Mouse (Mus musculus): Measurements from ENCODE around the gene Ankrd54. TPM values are rescaled to one million over a fixed set of nuclear protein-coding genes. Genes with fewer than 3 reads are reported as not detected.

Ankrd54 gene
- polyA plus RNA-seq, 1 experiment from 2014 or later = 23.9 TPM

GRCm38 (mm10) chr15:79007059-79007458 lies 55.6 kb downstream of the Ankrd54 start:
- Histone ChIP-seq H3K36me3 (peaks cover 61% of the 10 kb centered on the region), H3K4me1 (peaks cover 8% of the 10 kb centered on the region; the same call in 1 of the 2 replicates), H3K9ac (no peak overlapping the region), H3K4me3 (no peak overlapping the region), H3K27me3 (replicated peaks) (no peaks in the 10 kb centered on the region), H3K4me2 (no peak overlapping the region), H3K27ac (replicated peaks) (no peak overlapping the region), H3K9me3 (no peaks in the 10 kb centered on the region)
- no peak for ATAC-seq (ENCODE audit: extremely low read depth, insufficient number of reproducible peaks, low FRiP score, low TSS enrichment)
- WGBS = 86% methylated on average over 5 of the region's 5 CpGs

- ATAC-seq (ENCODE audit: extremely low read depth, insufficient number of reproducible peaks, low FRiP score, low TSS enrichment) = no peak
- H3K4me1 ChIP-seq = peaks cover 8% of the 10 kb centered on the region; the same call in 1 of the 2 replicates
- H3K27me3 ChIP-seq (replicated peaks) = no peaks in the 10 kb centered on the region
- H3K36me3 ChIP-seq = peaks cover 65% of the 10 kb centered on the region
- no peak overlapping the region for H3K4me3 ChIP-seq
- no peaks in the 10 kb centered on the region for H3K9me3 ChIP-seq
- no peak overlapping the region for H3K27ac ChIP-seq (replicated peaks)
- 70% methylated on average over 3 of the region's 3 CpGs for WGBS
- H3K4me2 ChIP-seq = no peak overlapping the region
- no peak overlapping the region for H3K9ac ChIP-seq
Measured at GRCm38 (mm10) chr15:79006638-79007037, 56.1 kb downstream of the Ankrd54 start.

GRCm38 (mm10) chr15:79005581-79005980 lies 57.1 kb downstream of the Ankrd54 start:
- Histone ChIP-seq H3K27me3 (replicated peaks) (no peaks in the 10 kb centered on the region), H3K27ac (replicated peaks) (no peak overlapping the region), H3K9me3 (no peaks in the 10 kb centered on the region), H3K4me1 (peaks cover 6% of the 10 kb centered on the region; the same call in 1 of the 2 replicates), H3K36me3 (peaks cover 76% of the 10 kb centered on the region), H3K4me3 (no peak overlapping the region), H3K4me2 (no peak overlapping the region), H3K9ac (no peak overlapping the region)
- whole genome bisulfite sequencing = 86% methylated on average over 9 of the region's 9 CpGs
- ATAC-seq (ENCODE audit: extremely low read depth, insufficient number of reproducible peaks, low FRiP score, low TSS enrichment) = no peak

Other genes with a start within 250 kb of the Ankrd54 start
- gene Cdc42ep1, start 220.3 kb downstream of the Ankrd54 start, polyA plus RNA-seq (2015; fragmentation: Nextera tagmentation; extraction: Ambion mirVana) = 34.2 and 36.1 TPM in 2 replicates
- 0.82 TPM in 1 of 2 replicates, not detected in the other for gene Lgals2, start 207.4 kb downstream of the Ankrd54 start, polyA plus RNA-seq (2015; fragmentation: Nextera tagmentation; extraction: Ambion mirVana)
- gene Gga1, start 185.7 kb downstream of the Ankrd54 start, polyA plus RNA-seq (2015; fragmentation: Nextera tagmentation; extraction: Ambion mirVana) = 44.3 and 46.2 TPM in 2 replicates
- gene Gm49510, start 163.2 kb downstream of the Ankrd54 start, polyA plus RNA-seq (2015; fragmentation: Nextera tagmentation; extraction: Ambion mirVana) = 0.20 and 0.31 TPM in 2 replicates
- 18.8 and 19.5 TPM in 2 replicates for gene Sh3bp1, start 163.1 kb downstream of the Ankrd54 start, polyA plus RNA-seq (2015; fragmentation: Nextera tagmentation; extraction: Ambion mirVana)
- gene Pdxp, start 149.0 kb downstream of the Ankrd54 start, polyA plus RNA-seq (2015; fragmentation: Nextera tagmentation; extraction: Ambion mirVana) = 20.2 and 21.2 TPM in 2 replicates
- 798 and 814 TPM in 2 replicates for gene Lgals1, start 136.2 kb downstream of the Ankrd54 start, polyA plus RNA-seq (2015; fragmentation: Nextera tagmentation; extraction: Ambion mirVana)
- 37.3 and 42.9 TPM in 2 replicates for gene Nol12, start 128.0 kb downstream of the Ankrd54 start, polyA plus RNA-seq (2015; fragmentation: Nextera tagmentation; extraction: Ambion mirVana)
- 45.8 and 46.8 TPM in 2 replicates for gene Triobp, start 115.2 kb downstream of the Ankrd54 start, polyA plus RNA-seq (2015; fragmentation: Nextera tagmentation; extraction: Ambion mirVana)
- 237 and 238 TPM in 2 replicates for gene H1f0, start 34.4 kb downstream of the Ankrd54 start, polyA plus RNA-seq (2015; fragmentation: Nextera tagmentation; extraction: Ambion mirVana)
- gene Galr3, start 21.0 kb downstream of the Ankrd54 start, polyA plus RNA-seq (2015; fragmentation: Nextera tagmentation; extraction: Ambion mirVana) = not detected in 2 replicates
- gene Eif3l, start 12.3 kb upstream of the Ankrd54 start, polyA plus RNA-seq (2015; fragmentation: Nextera tagmentation; extraction: Ambion mirVana) = 154 and 160 TPM in 2 replicates
- gene Micall1, start 46.0 kb upstream of the Ankrd54 start, polyA plus RNA-seq (2015; fragmentation: Nextera tagmentation; extraction: Ambion mirVana) = 15.4 and 15.6 TPM in 2 replicates
- gene Polr2f, start 78.1 kb upstream of the Ankrd54 start, polyA plus RNA-seq (2015; fragmentation: Nextera tagmentation; extraction: Ambion mirVana) = 231 and 244 TPM in 2 replicates
- gene 1700088E04Rik, start 78.4 kb upstream of the Ankrd54 start, polyA plus RNA-seq (2015; fragmentation: Nextera tagmentation; extraction: Ambion mirVana) = 6.0 TPM in 2 replicates
- 0.42 and 0.44 TPM in 2 replicates for gene Sox10, start 102.3 kb upstream of the Ankrd54 start, polyA plus RNA-seq (2015; fragmentation: Nextera tagmentation; extraction: Ambion mirVana)
- gene Pick1, start 166.3 kb upstream of the Ankrd54 start, polyA plus RNA-seq (2015; fragmentation: Nextera tagmentation; extraction: Ambion mirVana) = 32.4 and 33.4 TPM in 2 replicates
- 0.35 and 0.78 TPM in 2 replicates for gene Gm49486, start 166.5 kb upstream of the Ankrd54 start, polyA plus RNA-seq (2015; fragmentation: Nextera tagmentation; extraction: Ambion mirVana)
- 0.27 and 0.34 TPM in 2 replicates for gene Slc16a8, start 191.9 kb upstream of the Ankrd54 start, polyA plus RNA-seq (2015; fragmentation: Nextera tagmentation; extraction: Ambion mirVana)
- gene Baiap2l2, start 222.6 kb upstream of the Ankrd54 start, polyA plus RNA-seq (2015; fragmentation: Nextera tagmentation; extraction: Ambion mirVana) = 10.6 and 12.4 TPM in 2 replicates

Data from heart, embryonic 13.5 days (tissue).